Comparison of ENCODE assay signal across 8 mouse cellular contexts in genomic region chr13:49247232-49247739, GRCm38 (mm10). TPM values are rescaled to one million over a fixed set of nuclear protein-coding genes. Genes with fewer than 3 reads are reported as not detected.
DNase-seq lines count a peak whose midpoint lies in the region; ATAC-seq and TF ChIP-seq lines count a peak whose summit lies in the region.

No protein-coding gene starts in this region.

- WGBS in hindbrain, embryonic 13.5 days, result 35% methylated on average over 12 of the region's 12 CpGs
- WGBS in liver, embryonic 14.5 days (ENCODE audit: insufficient replicate concordance), result 12% methylated on average over 12 of the region's 12 CpGs

- no peak for TF ChIP-seq POLR2A in CH12.LX (IDR thresholded peaks at IDR 0.05; ENCODE audit: low read depth, low read length)

- no peaks in the 10 kb centered on the region for H3K27me3 ChIP-seq in CH12.LX (replicated peaks)
- peaks cover 47% of the 10 kb centered on the region for H3K27me3 ChIP-seq in hindbrain, embryonic 13.5 days
- H3K27me3 ChIP-seq in liver, embryonic 14.5 days (ENCODE audit: control insufficient read depth, insufficient read depth, low read length), result peaks cover 15% of the 10 kb centered on the region

- no peak overlapping the region for H3K27ac ChIP-seq in CH12.LX (ENCODE audit: insufficient read depth, low read depth)
- H3K27ac ChIP-seq in hindbrain, embryonic 13.5 days, result no peak overlapping the region
- no peak overlapping the region for H3K27ac ChIP-seq in liver, embryonic 14.5 days

- no peak overlapping the region for H3K9ac ChIP-seq in CH12.LX (ENCODE audit: insufficient read depth, low read depth)
- H3K9ac ChIP-seq in hindbrain, embryonic 13.5 days, result no peak overlapping the region
- no peak overlapping the region for H3K9ac ChIP-seq in liver, embryonic 14.5 days (replicated peaks)

- H3K36me3 ChIP-seq in CH12.LX (replicated peaks in 1 of 2; ENCODE audit: control insufficient read depth in 1 of 2, insufficient read depth in 1 of 2, low read length in 1 of 2), result no peaks in the 10 kb centered on the region
- H3K36me3 ChIP-seq in hindbrain, embryonic 13.5 days, result no peaks in the 10 kb centered on the region
- no peaks in the 10 kb centered on the region for H3K36me3 ChIP-seq in liver, embryonic 14.5 days (replicated peaks; ENCODE audit: control insufficient read depth, insufficient read depth, low read depth)

- H3K4me2 ChIP-seq in CH12.LX (ENCODE audit: insufficient read depth, low read depth, poor library complexity, severe bottlenecking), result peak overlapping the region; percentile 74; the same call in 1 of the 2 replicates
- H3K4me2 ChIP-seq in hindbrain, embryonic 13.5 days, result peak overlapping the region; percentile 58
- H3K4me2 ChIP-seq in liver, embryonic 14.5 days (ENCODE audit: low read depth), result peak overlapping the region; percentile 67

- H3K4me3 ChIP-seq in CH12.LX (replicated peaks in 1 of 3; ENCODE audit: low read depth in 2 of 3, low read length in 2 of 3, poor library complexity in 1 of 3), result peak overlapping the region in 1 of 3 experiments; percentile 65
- H3K4me3 ChIP-seq in hindbrain, embryonic 13.5 days, result peak overlapping the region; percentile 37
- peak overlapping the region; percentile 22 to 43 for H3K4me3 ChIP-seq in liver, embryonic 14.5 days (ENCODE audit: insufficient read depth in 1 of 2, low read depth in 2 of 2, low read length in 2 of 2)

- in situ Hi-C loops in CH12.LX (cut with MboI; ENCODE audit: low pct_ligation_motif_present, low pct_unique_long_range_greater_than_20kb, low sequenced_read_pairs), result no loop called here

- TF ChIP-seq EP300 in CH12.LX (IDR thresholded peaks at IDR 0.05; ENCODE audit: low read length), result no peak
- TF ChIP-seq EP300 in liver, embryonic 14.5 days (IDR thresholded peaks at IDR 0.05; ENCODE audit: low read depth), result no peak

- H3K4me1 ChIP-seq in CH12.LX (ENCODE audit: control insufficient read depth in 1 of 2, insufficient read depth in 2 of 2), result peaks cover 36 to 56% of the 10 kb centered on the region in 2 experiments
- H3K4me1 ChIP-seq in hindbrain, embryonic 13.5 days (replicated peaks), result peaks cover 11% of the 10 kb centered on the region
- H3K4me1 ChIP-seq in liver, embryonic 14.5 days (replicated peaks; ENCODE audit: control insufficient read depth in 2 of 2, insufficient read depth in 2 of 2, low read length in 1 of 2), result peaks cover 0 to 23% of the 10 kb centered on the region in 2 experiments

- ATAC-seq in hindbrain, embryonic 13.5 days (ENCODE audit: low FRiP score), result no peak
- no peak for ATAC-seq in liver, embryonic 14.5 days (ENCODE audit: insufficient read depth)

- peaks cover 15% of the 10 kb centered on the region for H3K9me3 ChIP-seq in CH12.LX (replicated peaks; ENCODE audit: low read length)
- H3K9me3 ChIP-seq in hindbrain, embryonic 13.5 days, result no peaks in the 10 kb centered on the region
- no peaks in the 10 kb centered on the region for H3K9me3 ChIP-seq in liver, embryonic 14.5 days (ENCODE audit: control insufficient read depth, low read length)

- no peak for TF ChIP-seq RAD21 in CH12.LX (IDR thresholded peaks at IDR 0.05; ENCODE audit: low read depth, low read length)

- intact Hi-C loops in left cerebral cortex, postnatal 25 days (cut with DNase I), result no loop called here

- DNase-seq in embryo, embryonic 9.5 days (ENCODE audit: extremely low spot score), result peak; percentile 31
- DNase-seq in embryo, embryonic 11 days, result no peak
- no peak for DNase-seq in CH12.LX (ENCODE audit: extremely low read depth)
- no peak for DNase-seq in liver, embryonic 14.5 days (ENCODE audit: low read depth in 3 of 3, low spot score in 3 of 3)
- no peak for DNase-seq in retina, postnatal 1 day
- DNase-seq in thymus, postnatal 36 days, result no peak
- no peak for DNase-seq in left cerebral cortex, postnatal 25 days (ENCODE audit: low spot score in 2 of 2)

- no peak for TF ChIP-seq CTCF in CH12.LX (conservative IDR thresholded peaks at IDR 0.05 in 1 of 2, IDR thresholded peaks at IDR 0.05 in 1 of 2; ENCODE audit: low read depth in 2 of 2, low read length in 2 of 2)
- TF ChIP-seq CTCF in liver, embryonic 14.5 days (IDR thresholded peaks at IDR 0.05; ENCODE audit: low read depth), result no peak

- dilution Hi-C loops in CH12.LX (cut with MboI; ENCODE audit: extremely low pct_ligation_motif_present, extremely low pct_unique_long_range_greater_than_20kb, low sequenced_read_pairs), result no loop called here

- H3K79me2 ChIP-seq in CH12.LX (replicated peaks; ENCODE audit: control insufficient read depth, extremely low read depth, insufficient read depth, poor library complexity, severe bottlenecking), result no peaks in the 10 kb centered on the region

TF ChIP-seq in CH12.LX, 34 proteins besides CTCF, POLR2A, EP300 and RAD21:
- TF ChIP-seq JUND (conservative IDR thresholded peaks at IDR 0.05; ENCODE audit: low read depth, low read length), result no peak
- no peak for TF ChIP-seq NELFE (IDR thresholded peaks at IDR 0.05; ENCODE audit: low read depth, low read length)
- TF ChIP-seq POLR2AphosphoS2 (IDR thresholded peaks at IDR 0.05; ENCODE audit: low read depth, low read length), result no peak
- TF ChIP-seq BHLHE40 (IDR thresholded peaks at IDR 0.05; ENCODE audit: low read depth, low read length), result no peak
- TF ChIP-seq MAZ (IDR thresholded peaks at IDR 0.05; ENCODE audit: low read depth, low read length), result no peak
- no peak for TF ChIP-seq IRF4 (IDR thresholded peaks at IDR 0.05; ENCODE audit: low read depth, low read length)
- no peak for TF ChIP-seq MEF2A (IDR thresholded peaks at IDR 0.05; ENCODE audit: borderline replicate concordance, low read depth, low read length)
- no peak for TF ChIP-seq PAX5 (IDR thresholded peaks at IDR 0.05; ENCODE audit: low read length)
- no peak for TF ChIP-seq HCFC1 (IDR thresholded peaks at IDR 0.05; ENCODE audit: low read depth, low read length)
- no peak for TF ChIP-seq CHD2 (IDR thresholded peaks at IDR 0.05; ENCODE audit: low read length)
- no peak for TF ChIP-seq MYC (IDR thresholded peaks at IDR 0.05; ENCODE audit: low read depth, low read length)
- TF ChIP-seq E2F4 (IDR thresholded peaks at IDR 0.05; ENCODE audit: insufficient replicate concordance, low read depth, low read length), result no peak
- no peak for TF ChIP-seq UBTF (IDR thresholded peaks at IDR 0.05; ENCODE audit: low read depth, low read length)
- no peak for TF ChIP-seq TCF12 (IDR thresholded peaks at IDR 0.05; ENCODE audit: low read depth, low read length)
- TF ChIP-seq KAT2A (IDR thresholded peaks at IDR 0.05; ENCODE audit: insufficient replicate concordance, low read length), result no peak

RNA-seq across cellular contexts. Expression of gene Susd3, which starts 1.2 kb away (rescaled TPM):
- total RNA-seq in CH12.LX (2012; rRNA removed), result 7.7 and 12.0 TPM in 2 replicates
- total RNA-seq in CH12.LX (2014; rRNA removed), result 19.0 and 24.2 TPM in 2 replicates
- 6.0 and 8.2 TPM in 2 replicates for polyA plus RNA-seq in CH12.LX (2012; ENCODE audit: insufficient read length, low read depth)
- polyA plus RNA-seq in hindbrain, embryonic 13.5 days (2015; fragmentation: Nextera tagmentation; extraction: Ambion mirVana), result 0.92 and 1.3 TPM in 2 replicates
- 1.1 and 1.3 TPM in 2 replicates for polyA plus RNA-seq in liver, embryonic 14.5 days (2012; rRNA removed)
- polyA plus RNA-seq in liver, embryonic 14.5 days (2014; fragmentation: Nextera tagmentation; extraction: Ambion mirVana), result 1.2 and 1.4 TPM in 2 replicates
- total RNA-seq in left cerebral cortex, postnatal 25 days (2021), result 1 to 10 TPM; 2.0 to 2.4 TPM

RNA-seq across cellular contexts. Expression of gene Card19, which starts 31.4 kb away (rescaled TPM):
- total RNA-seq in CH12.LX (2012; rRNA removed) (4.9 and 5.2 TPM in 2 replicates), CH12.LX (2014; rRNA removed) (3.8 and 3.9 TPM in 2 replicates)
- 5.7 and 9.3 TPM in 2 replicates for polyA plus RNA-seq in CH12.LX (2012; ENCODE audit: insufficient read length, low read depth)
- 27.2 and 31.3 TPM in 2 replicates for polyA plus RNA-seq in hindbrain, embryonic 13.5 days (2015; fragmentation: Nextera tagmentation; extraction: Ambion mirVana)
- polyA plus RNA-seq in liver, embryonic 14.5 days (2012; rRNA removed), result 9.8 and 12.6 TPM in 2 replicates
- polyA plus RNA-seq in liver, embryonic 14.5 days (2014; fragmentation: Nextera tagmentation; extraction: Ambion mirVana), result 14.3 and 16.2 TPM in 2 replicates
- 10 to 100 TPM in 1 of 2 experiments, 1 to 10 TPM in 1; 8.9 to 15.6 TPM for total RNA-seq in left cerebral cortex, postnatal 25 days (2021)
